Mouse (Mus musculus): ENCODE measurements around the gene Srcap. TPM values are rescaled to one million over a fixed set of nuclear protein-coding genes. Genes with fewer than 3 reads are reported as not detected.

The Srcap gene
- polyA plus RNA-seq, 1 experiment, result 1.5 TPM

DNA sequence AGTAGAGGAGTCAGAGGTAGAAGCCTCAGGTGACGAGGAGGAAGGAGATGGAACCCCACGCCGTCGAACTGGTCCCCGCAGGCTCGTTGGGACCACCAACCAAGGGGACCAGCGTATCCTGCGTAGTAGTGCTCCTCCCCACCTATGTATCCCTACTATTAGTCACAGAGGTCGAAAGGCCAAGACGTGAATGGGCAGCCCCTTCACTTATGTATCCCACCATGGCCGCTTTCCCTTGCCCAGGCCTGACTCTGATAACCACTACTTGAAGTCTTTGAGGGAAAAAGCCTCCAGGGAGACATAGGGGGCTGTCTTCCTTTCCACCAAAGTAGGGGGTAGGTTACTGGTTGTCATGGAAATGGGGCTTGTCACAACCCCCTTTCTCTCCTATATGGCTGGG lies 48.8 kb downstream of the Srcap start:
- no peaks in the 10 kb centered on the region for H3K27me3 ChIP-seq (ENCODE audit: control insufficient read depth)
- TF ChIP-seq GATA1 (IDR thresholded peaks at IDR 0.05; ENCODE audit: low read length), result no peak
- no peak for TF ChIP-seq TAL1 (IDR thresholded peaks at IDR 0.05; ENCODE audit: low read length)

DNA sequence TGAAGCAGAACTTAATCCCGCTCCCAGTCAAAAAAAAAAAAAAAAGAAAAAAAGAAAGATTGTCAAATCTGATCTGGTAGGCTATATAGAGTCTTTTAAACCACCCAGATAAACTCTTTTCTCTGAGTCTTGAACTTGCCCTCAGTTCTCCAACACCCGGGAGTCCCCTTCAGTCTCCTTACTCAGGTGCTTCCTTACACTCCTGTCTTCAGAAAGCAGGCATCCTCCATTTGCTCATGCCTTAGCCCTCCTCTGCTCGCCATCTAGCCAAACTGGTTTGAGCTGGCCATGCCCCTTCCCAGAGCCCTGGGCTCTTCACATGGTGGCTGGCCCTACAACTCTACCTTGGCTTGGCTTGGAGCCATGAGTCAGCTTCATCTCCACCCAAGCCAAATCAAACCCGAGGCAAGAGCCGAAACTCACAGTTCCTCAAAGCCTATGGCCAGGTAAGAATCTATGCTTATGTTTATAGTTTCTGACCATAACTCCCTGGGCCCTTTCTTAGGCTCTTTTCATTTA lies 49.6 kb downstream of the Srcap start, which contains the start of gene Tmem265:
Tmem265 (plus strand) TSS at position 51 of the 519 bp plus-strand sequence.
- Histone ChIP-seq H3K4me3 (replicated peaks) (no peak within 1 kb of the TSS), H3K9me3 (ENCODE audit: control insufficient read depth, low read length) (no peaks in the 10 kb centered on the region), H3K4me1 (ENCODE audit: control insufficient read depth) (0 out of 2 replicates have a peak, but pooled peaks cover 1% of the 10 kb centered on the region), H3K27me3 (ENCODE audit: control insufficient read depth) (no peaks in the 10 kb centered on the region), H3K36me3 (ENCODE audit: control insufficient read depth) (peaks cover 94% of the 10 kb centered on the region)
- TF ChIP-seq GATA1 (IDR thresholded peaks at IDR 0.05; ENCODE audit: low read length), result no peak
- no peak for TF ChIP-seq TAL1 (IDR thresholded peaks at IDR 0.05; ENCODE audit: low read length)

More for the DNA sequence above, 48.8 kb downstream of the Srcap start:
- Histone ChIP-seq H3K4me3 (replicated peaks) (no peak overlapping the region), H3K9me3 (ENCODE audit: control insufficient read depth, low read length) (no peaks in the 10 kb centered on the region), H3K4me1 (ENCODE audit: control insufficient read depth) (0 out of 2 replicates have a peak, but pooled peaks cover 1% of the 10 kb centered on the region), H3K36me3 (ENCODE audit: control insufficient read depth) (peaks cover 95% of the 10 kb centered on the region)

DNA sequence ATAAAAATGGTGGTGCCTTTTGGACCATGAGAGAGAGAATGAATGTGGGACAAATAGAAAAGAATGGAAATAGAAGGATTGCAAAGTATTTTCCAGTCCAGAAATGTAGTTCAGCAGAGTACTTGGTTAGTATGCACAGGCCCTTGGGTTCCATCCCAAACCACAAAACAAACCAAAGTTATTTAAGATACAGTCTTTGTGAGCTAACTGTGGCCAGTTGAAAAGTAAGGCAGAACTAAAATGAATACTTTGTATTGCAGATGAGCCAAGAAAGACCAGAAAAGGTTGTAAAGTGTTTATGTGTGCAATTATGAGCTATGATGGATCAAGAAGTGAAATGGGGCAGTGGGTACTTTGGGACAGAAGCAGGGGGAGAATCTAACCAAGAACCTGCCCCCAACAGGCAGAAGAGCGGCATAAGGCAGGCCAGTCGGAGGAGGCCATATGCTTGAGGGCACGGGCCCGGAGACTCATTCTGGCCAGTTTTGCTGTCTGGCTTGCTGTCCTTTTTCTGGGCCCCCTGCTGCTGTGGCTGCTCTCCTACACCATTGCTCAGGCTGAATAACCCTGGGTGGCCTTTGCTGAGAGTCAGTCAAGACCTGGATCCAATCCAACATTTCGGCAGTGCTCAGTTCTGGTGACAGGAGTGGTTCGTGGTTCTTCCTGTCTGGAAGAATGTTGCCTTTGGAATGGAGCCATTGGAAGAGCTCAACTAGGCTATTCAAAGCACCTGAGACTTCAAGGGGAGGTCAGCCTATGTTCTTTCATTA lies 52.8 kb downstream of the Srcap start:
- no peak for TF ChIP-seq GATA1 (IDR thresholded peaks at IDR 0.05; ENCODE audit: low read length)
- no peak for TF ChIP-seq TAL1 (IDR thresholded peaks at IDR 0.05; ENCODE audit: low read length)
- H3K27me3 ChIP-seq (ENCODE audit: control insufficient read depth), result no peaks in the 10 kb centered on the region
- H3K4me1 ChIP-seq (ENCODE audit: control insufficient read depth), result peaks cover 3% of the 10 kb centered on the region; the same call in 1 of the 2 replicates
- no peaks in the 10 kb centered on the region for H3K9me3 ChIP-seq (ENCODE audit: control insufficient read depth, low read length)
- peaks cover 82% of the 10 kb centered on the region for H3K36me3 ChIP-seq (ENCODE audit: control insufficient read depth)
- H3K4me3 ChIP-seq (replicated peaks), result no peak overlapping the region

DNA sequence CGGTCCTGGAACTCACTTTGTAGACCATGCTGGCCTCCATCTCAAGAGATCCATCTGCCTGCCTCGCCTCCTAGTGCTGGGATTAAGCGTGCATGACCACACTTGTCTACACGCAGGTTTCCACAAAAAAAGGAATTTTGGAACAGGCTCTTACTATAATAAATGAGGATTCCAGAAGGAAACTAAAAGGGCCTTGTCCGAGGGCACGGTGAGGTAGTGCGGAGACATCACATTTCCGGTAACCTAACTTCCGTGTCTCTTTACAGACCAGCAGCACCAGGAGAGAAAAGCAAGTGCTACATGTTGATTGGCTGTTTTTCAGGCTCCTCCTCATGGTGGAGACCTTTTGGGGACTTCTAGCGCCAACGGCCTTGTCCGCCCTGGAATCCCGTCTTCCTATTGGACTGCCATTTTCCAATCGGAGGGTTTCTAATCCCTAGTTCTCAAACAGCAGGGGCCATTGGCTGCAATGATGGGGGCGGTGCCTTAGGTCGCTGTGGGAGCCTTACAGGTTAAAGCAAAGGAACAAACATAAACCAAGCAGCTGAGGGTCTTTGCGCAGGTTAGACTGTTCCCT lies 61.2 kb downstream of the Srcap start, which contains the start of gene Phkg2:
Phkg2 (plus strand) TSS at position 446 of the 577 bp plus-strand sequence.
- H3K4me1 ChIP-seq (ENCODE audit: control insufficient read depth), result peaks cover 29% of the 10 kb centered on the region
- H3K4me3 ChIP-seq (replicated peaks), result peak within 1 kb of the TSS; percentile 84
- TF ChIP-seq TAL1 (IDR thresholded peaks at IDR 0.05; ENCODE audit: low read length) (no peak), GATA1 (IDR thresholded peaks at IDR 0.05; ENCODE audit: low read length) (no peak)
- peaks cover 32% of the 10 kb centered on the region for H3K36me3 ChIP-seq (ENCODE audit: control insufficient read depth)
- H3K9me3 ChIP-seq (ENCODE audit: control insufficient read depth, low read length), result no peaks in the 10 kb centered on the region
- no peaks in the 10 kb centered on the region for H3K27me3 ChIP-seq (ENCODE audit: control insufficient read depth)

- no peak for TF ChIP-seq TAL1 (IDR thresholded peaks at IDR 0.05; ENCODE audit: low read length)
- TF ChIP-seq GATA1 (IDR thresholded peaks at IDR 0.05; ENCODE audit: low read length), result no peak
- Histone ChIP-seq H3K4me1 (ENCODE audit: control insufficient read depth) (peaks cover 29% of the 10 kb centered on the region), H3K9me3 (ENCODE audit: control insufficient read depth, low read length) (no peaks in the 10 kb centered on the region), H3K27me3 (ENCODE audit: control insufficient read depth) (no peaks in the 10 kb centered on the region), H3K4me3 (replicated peaks) (peak overlapping the region; percentile 84), H3K36me3 (ENCODE audit: control insufficient read depth) (peaks cover 38% of the 10 kb centered on the region)
Observed at GRCm38 (mm10) chr7:127573503-127574008, 61.8 kb downstream of the Srcap start.

DNA sequence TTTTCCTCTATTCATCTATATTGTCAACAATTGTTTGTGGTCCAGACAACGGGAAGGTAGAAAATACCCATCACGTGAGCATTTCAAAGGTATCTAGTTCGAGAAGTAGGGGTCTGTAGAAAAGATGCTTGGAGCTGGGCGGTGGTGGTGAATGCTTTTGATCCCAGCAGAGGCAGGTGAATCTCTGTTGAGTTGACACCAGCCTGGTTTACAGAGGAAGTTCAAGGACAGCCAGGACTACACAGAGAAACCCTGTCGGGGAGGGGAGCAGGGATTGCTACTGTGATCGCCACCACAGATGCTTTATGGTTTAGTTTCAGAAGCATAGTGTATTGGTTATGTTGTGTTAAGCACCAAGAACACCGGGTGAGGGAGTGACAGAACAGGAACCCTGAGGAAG lies 62.3 kb downstream of the Srcap start:
- no peak for TF ChIP-seq TAL1 (IDR thresholded peaks at IDR 0.05; ENCODE audit: low read length)
- no peak for TF ChIP-seq GATA1 (IDR thresholded peaks at IDR 0.05; ENCODE audit: low read length)
- peaks cover 38% of the 10 kb centered on the region for H3K36me3 ChIP-seq (ENCODE audit: control insufficient read depth)
- peak overlapping the region; percentile 84 for H3K4me3 ChIP-seq (replicated peaks)
- no peaks in the 10 kb centered on the region for H3K9me3 ChIP-seq (ENCODE audit: control insufficient read depth, low read length)
- H3K4me1 ChIP-seq (ENCODE audit: control insufficient read depth), result peaks cover 28% of the 10 kb centered on the region
- no peaks in the 10 kb centered on the region for H3K27me3 ChIP-seq (ENCODE audit: control insufficient read depth)

DNA sequence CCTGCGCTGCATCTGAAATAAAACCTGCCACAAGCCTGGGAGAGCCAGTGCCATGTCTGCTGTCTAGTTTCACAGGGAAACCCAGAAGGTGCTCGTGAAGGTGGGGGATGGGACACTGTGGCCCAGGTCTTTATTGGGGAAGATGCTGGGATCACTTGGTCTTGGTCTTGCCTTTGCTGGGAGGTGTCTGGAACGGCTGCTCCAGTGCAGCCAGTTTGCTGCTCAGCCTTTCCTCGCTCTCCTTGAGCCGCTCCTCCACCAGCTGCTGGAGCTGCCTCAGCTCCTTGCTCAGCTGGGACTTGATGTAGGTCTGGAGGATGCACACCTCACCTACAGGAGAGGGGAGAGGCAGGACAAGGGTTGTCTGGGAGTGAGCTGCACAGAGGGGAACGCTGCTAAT lies 71.5 kb downstream of the Srcap start:
- H3K36me3 ChIP-seq (ENCODE audit: control insufficient read depth), result peaks cover 72% of the 10 kb centered on the region

DNA sequence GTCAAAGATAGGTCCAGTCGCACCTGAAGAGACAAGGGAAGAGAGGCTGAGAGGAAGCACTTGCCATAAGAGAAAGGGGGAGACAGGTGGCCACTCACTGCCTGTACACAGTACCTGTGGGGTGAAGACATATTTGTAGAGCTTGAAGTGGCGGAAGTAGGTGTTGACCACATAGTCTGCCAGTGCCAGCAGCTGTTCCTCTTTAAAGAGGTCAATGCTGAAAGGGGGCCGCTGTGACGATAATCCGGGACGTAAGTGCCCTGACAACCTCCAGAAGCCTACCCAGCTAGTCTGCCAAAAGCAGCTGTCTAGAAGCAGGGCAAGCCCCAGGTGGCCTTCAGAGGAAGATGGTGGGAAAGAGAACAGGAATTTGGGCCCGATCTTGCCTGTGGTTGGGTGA lies 73.2 kb downstream of the Srcap start:
- Histone ChIP-seq H3K4me3 (replicated peaks) (no peak overlapping the region), H3K4me1 (ENCODE audit: control insufficient read depth) (peaks cover 52% of the 10 kb centered on the region), H3K36me3 (ENCODE audit: control insufficient read depth) (peaks cover 65% of the 10 kb centered on the region), H3K9me3 (ENCODE audit: control insufficient read depth, low read length) (no peaks in the 10 kb centered on the region), H3K27me3 (ENCODE audit: control insufficient read depth) (no peaks in the 10 kb centered on the region)
- TF ChIP-seq TAL1 (IDR thresholded peaks at IDR 0.05; ENCODE audit: low read length) (no peak), GATA1 (IDR thresholded peaks at IDR 0.05; ENCODE audit: low read length) (no peak)

More for the DNA sequence above, 71.5 kb downstream of the Srcap start:
- no peaks in the 10 kb centered on the region for H3K9me3 ChIP-seq (ENCODE audit: control insufficient read depth, low read length)
- peaks cover 41% of the 10 kb centered on the region for H3K4me1 ChIP-seq (ENCODE audit: control insufficient read depth)
- no peaks in the 10 kb centered on the region for H3K27me3 ChIP-seq (ENCODE audit: control insufficient read depth)
- TF ChIP-seq GATA1 (IDR thresholded peaks at IDR 0.05; ENCODE audit: low read length), result no peak
- H3K4me3 ChIP-seq (replicated peaks), result no peak overlapping the region

DNA sequence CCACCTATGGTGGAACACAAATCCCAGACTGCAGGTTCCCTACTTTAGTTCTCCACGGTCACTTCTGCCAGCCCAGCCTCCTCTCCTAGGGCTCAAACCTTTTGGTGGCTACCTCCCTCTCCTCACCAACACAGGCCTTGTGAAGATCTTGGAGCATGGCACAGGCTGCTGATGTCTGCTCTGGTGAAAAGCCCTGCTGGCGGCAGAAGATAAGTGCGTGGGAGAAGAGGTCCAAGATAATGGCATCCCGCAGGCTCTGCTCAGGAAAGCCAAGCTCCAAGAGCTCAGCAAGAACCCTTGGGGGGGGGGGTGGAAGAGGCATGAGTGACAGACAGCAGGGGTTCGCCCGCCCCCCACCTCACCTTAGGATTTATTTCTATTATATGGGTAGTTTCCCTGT lies 74.4 kb downstream of the Srcap start:
- Histone ChIP-seq H3K27me3 (ENCODE audit: control insufficient read depth) (no peaks in the 10 kb centered on the region), H3K9me3 (ENCODE audit: control insufficient read depth, low read length) (no peaks in the 10 kb centered on the region), H3K36me3 (ENCODE audit: control insufficient read depth) (peaks cover 66% of the 10 kb centered on the region), H3K4me3 (replicated peaks) (peak overlapping the region; percentile 26), H3K4me1 (ENCODE audit: control insufficient read depth) (peaks cover 59% of the 10 kb centered on the region)
- TF ChIP-seq GATA1 (IDR thresholded peaks at IDR 0.05; ENCODE audit: low read length), result peak; percentile 52
- peak; percentile 63; the same call in 2 of the 3 replicates for TF ChIP-seq TAL1 (IDR thresholded peaks at IDR 0.05; ENCODE audit: low read length)
